10 mouse cellular contexts compared by ENCODE assay signal in the genomic region with DNA sequence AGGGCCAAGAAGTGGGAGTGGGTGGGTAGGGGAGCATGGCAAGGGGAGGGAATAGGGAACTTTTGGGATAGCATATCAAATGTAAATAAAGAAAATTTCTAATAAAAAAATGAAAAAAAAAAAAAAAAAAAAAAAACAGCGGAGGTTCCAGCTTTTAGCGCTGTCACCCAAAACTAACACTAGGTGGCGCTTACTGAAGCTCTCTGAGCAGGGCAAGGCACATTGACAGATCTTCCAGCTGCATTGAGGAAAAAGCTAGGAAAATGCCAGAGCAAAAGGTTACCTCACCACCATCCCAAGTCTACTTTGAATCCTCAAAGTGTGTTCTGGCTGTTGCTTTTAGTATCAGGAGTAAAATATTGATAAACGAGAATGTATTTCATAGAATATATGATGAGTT. TPM values are rescaled to one million over a fixed set of nuclear protein-coding genes. Genes with fewer than 3 reads are reported as not detected.
DNase-seq lines count a peak whose midpoint lies in the region; ATAC-seq and TF ChIP-seq lines count a peak whose summit lies in the region.
"Had no signal": no experiment of that assay in that cellular context is flagged by ENCODE, and none has a peak within 500 bp of the region (broad histone marks: within the 10 kb centered on the region; RNA-seq: fewer than 3 reads in every experiment).

No protein-coding gene starts in this region.

- peak; percentile 69 for TF ChIP-seq CTCF in lung, embryonic 14.5 days (IDR thresholded peaks at IDR 0.05; ENCODE audit: low read depth)

- H3K4me1 ChIP-seq in forebrain, embryonic 12.5 days: no peaks in the 10 kb centered on the region
- no peaks in the 10 kb centered on the region for H3K4me1 ChIP-seq in forebrain, embryonic 15.5 days
- no peaks in the 10 kb centered on the region for H3K4me1 ChIP-seq in lung, embryonic 14.5 days (ENCODE audit: insufficient read depth)
- H3K4me1 ChIP-seq in midbrain, embryonic 14.5 days (ENCODE audit: control insufficient read depth, insufficient read depth, low read length): no peaks in the 10 kb centered on the region
- H3K4me1 ChIP-seq: heart, embryonic 13.5 days had no signal

- no peak overlapping the region for H3K9ac ChIP-seq in forebrain, embryonic 12.5 days
- H3K9ac ChIP-seq in forebrain, embryonic 15.5 days (replicated peaks): no peak overlapping the region
- H3K9ac ChIP-seq in lung, embryonic 14.5 days: no peak overlapping the region
- no peak overlapping the region for H3K9ac ChIP-seq in midbrain, embryonic 14.5 days (replicated peaks; ENCODE audit: low read length)
- H3K9ac ChIP-seq: heart, embryonic 13.5 days had no signal

- H3K27me3 ChIP-seq in forebrain, embryonic 12.5 days: no peaks in the 10 kb centered on the region
- H3K27me3 ChIP-seq in forebrain, embryonic 15.5 days: no peaks in the 10 kb centered on the region
- no peaks in the 10 kb centered on the region for H3K27me3 ChIP-seq in lung, embryonic 14.5 days (ENCODE audit: insufficient read depth, low read length)
- H3K27me3 ChIP-seq in midbrain, embryonic 14.5 days (ENCODE audit: control insufficient read depth, insufficient read depth, low read length): no peaks in the 10 kb centered on the region
- H3K27me3 ChIP-seq: heart, embryonic 13.5 days had no signal

- WGBS in forebrain, embryonic 12.5 days: 35% methylated on average over 4 of the region's 4 CpGs
- 24% methylated on average over 4 of the region's 4 CpGs for WGBS in forebrain, embryonic 15.5 days
- 26% methylated on average over 4 of the region's 4 CpGs for WGBS in lung, embryonic 14.5 days
- 33% methylated on average over 4 of the region's 4 CpGs for WGBS in midbrain, embryonic 14.5 days

- H3K27ac ChIP-seq in forebrain, embryonic 12.5 days: no peak overlapping the region
- no peak overlapping the region for H3K27ac ChIP-seq in forebrain, embryonic 15.5 days (replicated peaks)
- no peak overlapping the region for H3K27ac ChIP-seq in lung, embryonic 14.5 days (ENCODE audit: low read depth)
- no peak overlapping the region for H3K27ac ChIP-seq in midbrain, embryonic 14.5 days (replicated peaks; ENCODE audit: low read depth, low read length)
- H3K27ac ChIP-seq: heart, embryonic 13.5 days; macrophage had no signal

- H3K4me2 ChIP-seq in forebrain, embryonic 12.5 days: no peak overlapping the region
- no peak overlapping the region for H3K4me2 ChIP-seq in forebrain, embryonic 15.5 days (replicated peaks)
- no peak overlapping the region for H3K4me2 ChIP-seq in lung, embryonic 14.5 days
- H3K4me2 ChIP-seq in midbrain, embryonic 14.5 days (ENCODE audit: low read length): no peak overlapping the region
- H3K4me2 ChIP-seq: heart, embryonic 13.5 days had no signal

- ATAC-seq in forebrain, embryonic 12.5 days (ENCODE audit: low FRiP score): 0 out of 2 replicates have a peak, but pooled peaks have one; percentile 49
- no peak for ATAC-seq in forebrain, embryonic 15.5 days (replicated peaks)
- peak; percentile 58; the same call in 1 of the 2 replicates for ATAC-seq in lung, embryonic 14.5 days (ENCODE audit: insufficient read depth)
- no peak for ATAC-seq in midbrain, embryonic 14.5 days (ENCODE audit: low FRiP score, low TSS enrichment)
- ATAC-seq in megakaryocyte, adult 5-6 weeks (ENCODE audit: poor library complexity, severe bottlenecking): no peak

- H3K4me3 ChIP-seq in forebrain, embryonic 12.5 days (replicated peaks): no peak overlapping the region
- no peak overlapping the region for H3K4me3 ChIP-seq in forebrain, embryonic 15.5 days
- H3K4me3 ChIP-seq in lung, embryonic 14.5 days (ENCODE audit: low read depth, low read length): no peak overlapping the region
- H3K4me3 ChIP-seq in midbrain, embryonic 14.5 days (replicated peaks; ENCODE audit: low read depth, low read length): no peak overlapping the region
- H3K4me3 ChIP-seq: heart, embryonic 13.5 days had no signal

- no peaks in the 10 kb centered on the region for H3K9me3 ChIP-seq in forebrain, embryonic 12.5 days
- no peaks in the 10 kb centered on the region for H3K9me3 ChIP-seq in forebrain, embryonic 15.5 days
- H3K9me3 ChIP-seq in lung, embryonic 14.5 days (ENCODE audit: low read depth, low read length): no peaks in the 10 kb centered on the region
- H3K9me3 ChIP-seq in midbrain, embryonic 14.5 days (ENCODE audit: control insufficient read depth, low read length): no peaks in the 10 kb centered on the region
- H3K9me3 ChIP-seq: heart, embryonic 13.5 days had no signal

- no peaks in the 10 kb centered on the region for H3K36me3 ChIP-seq in forebrain, embryonic 12.5 days (replicated peaks)
- H3K36me3 ChIP-seq in forebrain, embryonic 15.5 days: no peaks in the 10 kb centered on the region
- H3K36me3 ChIP-seq in lung, embryonic 14.5 days (ENCODE audit: insufficient read depth): no peaks in the 10 kb centered on the region
- H3K36me3 ChIP-seq in midbrain, embryonic 14.5 days (ENCODE audit: control insufficient read depth, insufficient read depth, low read length): no peaks in the 10 kb centered on the region
- H3K36me3 ChIP-seq: heart, embryonic 13.5 days had no signal

- peak; percentile 78 for DNase-seq in lung, embryonic 14.5 days
- DNase-seq in lung, postnatal 14 days: no peak
- DNase-seq in embryo, embryonic 9.5 days (ENCODE audit: extremely low spot score): peak; percentile 15
- DNase-seq in midbrain, embryonic 14.5 days: peak; percentile 83
- DNase-seq in thymus, postnatal 36 days: no peak

RNA-seq across cellular contexts. Expression of gene Lce3a, which starts 18.5 kb away (rescaled TPM):
- polyA plus RNA-seq in forebrain, embryonic 12.5 days (2016; fragmentation: Nextera tagmentation; extraction: Ambion mirVana): not detected in 2 replicates
- polyA plus RNA-seq in forebrain, embryonic 15.5 days (2015; fragmentation: Nextera tagmentation; extraction: Ambion mirVana): not detected in 2 replicates
- not detected in 2 replicates for polyA plus RNA-seq in lung, embryonic 14.5 days (2014; fragmentation: Nextera tagmentation; extraction: Ambion mirVana)
- polyA plus RNA-seq in midbrain, embryonic 14.5 days (2014; fragmentation: Nextera tagmentation; extraction: Ambion mirVana): not detected in 2 replicates
- total RNA-seq in megakaryocyte, adult 5-6 weeks (2015): not detected in 2 replicates
- total RNA-seq in megakaryocyte, adult 5-6 weeks (2017): not detected in 2 replicates
- polyA plus RNA-seq: heart, embryonic 13.5 days; macrophage had no signal

RNA-seq across cellular contexts. Expression of gene Lce3b, which starts 25.2 kb away (rescaled TPM):
- not detected in 2 replicates for polyA plus RNA-seq in forebrain, embryonic 12.5 days (2016; fragmentation: Nextera tagmentation; extraction: Ambion mirVana)
- polyA plus RNA-seq in forebrain, embryonic 15.5 days (2015; fragmentation: Nextera tagmentation; extraction: Ambion mirVana): not detected in 2 replicates
- polyA plus RNA-seq in lung, embryonic 14.5 days (2014; fragmentation: Nextera tagmentation; extraction: Ambion mirVana): not detected in 2 replicates
- polyA plus RNA-seq in midbrain, embryonic 14.5 days (2014; fragmentation: Nextera tagmentation; extraction: Ambion mirVana): not detected in 2 replicates
- total RNA-seq in megakaryocyte, adult 5-6 weeks (2015): not detected in 2 replicates
- not detected in 2 replicates for total RNA-seq in megakaryocyte, adult 5-6 weeks (2017)
- polyA plus RNA-seq: heart, embryonic 13.5 days; macrophage had no signal

RNA-seq across cellular contexts. Expression of gene Lce3c, which starts 36.7 kb away (rescaled TPM):
- polyA plus RNA-seq in forebrain, embryonic 12.5 days (2016; fragmentation: Nextera tagmentation; extraction: Ambion mirVana): not detected in 2 replicates
- not detected in 2 replicates for polyA plus RNA-seq in forebrain, embryonic 15.5 days (2015; fragmentation: Nextera tagmentation; extraction: Ambion mirVana)
- polyA plus RNA-seq in lung, embryonic 14.5 days (2014; fragmentation: Nextera tagmentation; extraction: Ambion mirVana): not detected in 2 replicates
- polyA plus RNA-seq in midbrain, embryonic 14.5 days (2014; fragmentation: Nextera tagmentation; extraction: Ambion mirVana): not detected in 2 replicates
- total RNA-seq in megakaryocyte, adult 5-6 weeks (2015): not detected in 2 replicates
- total RNA-seq in megakaryocyte, adult 5-6 weeks (2017): not detected in 2 replicates
- polyA plus RNA-seq: heart, embryonic 13.5 days; macrophage had no signal

RNA-seq across cellular contexts. Expression of gene 2310050C09Rik, which starts 37.6 kb away (rescaled TPM):
- polyA plus RNA-seq in forebrain, embryonic 12.5 days (2016; fragmentation: Nextera tagmentation; extraction: Ambion mirVana): not detected in 2 replicates
- not detected in 2 replicates for polyA plus RNA-seq in forebrain, embryonic 15.5 days (2015; fragmentation: Nextera tagmentation; extraction: Ambion mirVana)
- polyA plus RNA-seq in lung, embryonic 14.5 days (2014; fragmentation: Nextera tagmentation; extraction: Ambion mirVana): not detected in 2 replicates
- not detected in 2 replicates for polyA plus RNA-seq in midbrain, embryonic 14.5 days (2014; fragmentation: Nextera tagmentation; extraction: Ambion mirVana)
- total RNA-seq in megakaryocyte, adult 5-6 weeks (2015): not detected in 2 replicates
- total RNA-seq in megakaryocyte, adult 5-6 weeks (2017): not detected in 2 replicates
- polyA plus RNA-seq: heart, embryonic 13.5 days; macrophage had no signal

RNA-seq across cellular contexts. Expression of gene Lce3d, which starts 49.6 kb away (rescaled TPM):
- not detected in 2 replicates for polyA plus RNA-seq in forebrain, embryonic 12.5 days (2016; fragmentation: Nextera tagmentation; extraction: Ambion mirVana)
- polyA plus RNA-seq in forebrain, embryonic 15.5 days (2015; fragmentation: Nextera tagmentation; extraction: Ambion mirVana): not detected in 2 replicates
- polyA plus RNA-seq in lung, embryonic 14.5 days (2014; fragmentation: Nextera tagmentation; extraction: Ambion mirVana): not detected in 2 replicates
- not detected in 2 replicates for polyA plus RNA-seq in midbrain, embryonic 14.5 days (2014; fragmentation: Nextera tagmentation; extraction: Ambion mirVana)
- total RNA-seq in megakaryocyte, adult 5-6 weeks (2015): not detected in 2 replicates
- total RNA-seq in megakaryocyte, adult 5-6 weeks (2017): not detected in 2 replicates
- polyA plus RNA-seq: heart, embryonic 13.5 days; macrophage had no signal

Comparison
In these comparisons a context has a peak if more than half of its experiments do, and no peak if none do; other contexts are left out.
1. ATAC-seq: peak in forebrain, embryonic 12.5 days (single experiment) and lung, embryonic 14.5 days (single experiment); none in forebrain, embryonic 15.5 days (single experiment), midbrain, embryonic 14.5 days (single experiment) and megakaryocyte, adult 5-6 weeks (single experiment).
2. DNase-seq: peak in lung, embryonic 14.5 days (single experiment), embryo, embryonic 9.5 days (single experiment) and midbrain, embryonic 14.5 days (single experiment); none in lung, postnatal 14 days (single experiment) and thymus, postnatal 36 days (0 of 2).